Mouse (Mus musculus) MEL (cell line): ENCODE measurements around the gene Ctnna2. TPM values are rescaled to one million over a fixed set of nuclear protein-coding genes. Genes with fewer than 3 reads are reported as not detected.

Experiments used
- DNase-seq: peaks from one replicate; pipeline ENCODE4 v3.0.0; 2011; ENCODE audit warnings: low read depth, low spot score
- H3K27ac ChIP-seq: 2 replicates; pipeline ENCODE4 v1.5.1; 2012; ENCODE audit warnings: low read depth, mild to moderate bottlenecking, control low read depth, low read length, moderate library complexity; ENCODE audit not compliant: control insufficient read depth
- H3K27me3 ChIP-seq, 2 experiments: fragments of 150-350 bp in 1 of 2; sonication (generic) in 1 of 2; 2 replicates each; pipeline ENCODE4 v1.6.1; 2012; ENCODE audit warnings: low read length in 2 of 2, mild to moderate bottlenecking in 2 of 2, improper control_type of control experiment in 1 of 2, moderate library complexity in 1 of 2; ENCODE audit not compliant: insufficient read depth in 2 of 2, control insufficient read depth in 1 of 2
- H3K36me3 ChIP-seq, 2 experiments: 2 replicates each; pipeline ENCODE4 v1.6.1; 2012 to 2014; ENCODE audit warnings: low read length in 2 of 2, improper control_type of control experiment in 1 of 2, inconsistent platforms in 1 of 2, mild to moderate bottlenecking in 1 of 2; ENCODE audit not compliant: insufficient read depth in 2 of 2, control insufficient read depth in 1 of 2
- H3K4me1 ChIP-seq, 2 experiments: fragments of 150-350 bp in 1 of 2; sonication (generic) in 1 of 2; 2 replicates each; pipeline ENCODE4 v1.6.1; 2012; ENCODE audit warnings: low read length in 2 of 2, improper control_type of control experiment in 1 of 2, mild to moderate bottlenecking in 1 of 2; ENCODE audit not compliant: insufficient read depth in 2 of 2, control insufficient read depth in 1 of 2
- H3K4me3 ChIP-seq, 2 experiments: fragments of 150-350 bp in 1 of 2; sonication (generic) in 1 of 2; 2 replicates each; pipeline ENCODE4 v1.5.1; 2012; ENCODE audit warnings: low read depth in 2 of 2, low read length in 2 of 2, mild to moderate bottlenecking in 2 of 2, moderate library complexity in 2 of 2, control low read depth in 1 of 2, improper control_type of control experiment in 1 of 2; ENCODE audit not compliant: control insufficient read depth in 1 of 2, insufficient read depth in 1 of 2
- H3K79me2 ChIP-seq: 2 replicates; pipeline ENCODE4 v1.6.1; 2012; ENCODE audit warnings: mild to moderate bottlenecking, low read length, moderate library complexity; ENCODE audit not compliant: control insufficient read depth, poor library complexity, insufficient read depth
- H3K9ac ChIP-seq: 2 replicates; pipeline ENCODE4 v1.6.1; 2012; ENCODE audit warnings: low read depth, mild to moderate bottlenecking, control low read depth, low read length, moderate library complexity; ENCODE audit not compliant: control insufficient read depth, poor library complexity, severe bottlenecking
- H3K9me3 ChIP-seq: fragments of 150-350 bp; sonication (generic); replicated peaks from 2 replicates; pipeline ENCODE4 v1.6.1; 2012; ENCODE audit warnings: mild to moderate bottlenecking, low read length, improper control_type of control experiment, moderate library complexity; ENCODE audit not compliant: insufficient read depth
- CTCF ChIP-seq, 3 experiments: IDR thresholded peaks in 2 of 3; conservative IDR thresholded peaks in 1 of 3; 2 replicates each; pipeline ENCODE4 v1.5.1; 2011 to 2012; ENCODE audit warnings: low read length in 3 of 3, low read depth in 2 of 3, mild to moderate bottlenecking in 2 of 3, improper control_type of control experiment in 1 of 3, inconsistent platforms in 1 of 3, mixed read lengths in 1 of 3, moderate library complexity in 1 of 3; ENCODE audit not compliant: control insufficient read depth in 1 of 3, insufficient read depth in 1 of 3, poor library complexity in 1 of 3, severe bottlenecking in 1 of 3
- ELF1 ChIP-seq: IDR thresholded peaks from 2 replicates; pipeline ENCODE4 v1.6.1; 2014; ENCODE audit warnings: low read depth, mild to moderate bottlenecking, inconsistent platforms, low read length, improper control_type of control experiment, moderate library complexity
- KAT2A ChIP-seq: conservative IDR thresholded peaks from 2 replicates; pipeline ENCODE4 v1.6.1; 2012; ENCODE audit warnings: low read depth, low read length, improper control_type of control experiment, inconsistent platforms
- MAFK ChIP-seq: IDR thresholded peaks from 2 replicates; pipeline ENCODE4 v1.6.1; 2011; ENCODE audit warnings: low read depth, mild to moderate bottlenecking, low read length, improper control_type of control experiment, borderline replicate concordance
- MAX ChIP-seq: IDR thresholded peaks from 2 replicates; pipeline ENCODE4 v1.6.1; 2011; ENCODE audit warnings: low read length, improper control_type of control experiment
- MAZ ChIP-seq: IDR thresholded peaks from 2 replicates; pipeline ENCODE4 v1.6.1; 2012; ENCODE audit warnings: low read depth, mild to moderate bottlenecking, inconsistent platforms, low read length, improper control_type of control experiment
- NRF1 ChIP-seq: IDR thresholded peaks from 2 replicates; pipeline ENCODE4 v1.6.1; 2014; ENCODE audit warnings: low read depth, mild to moderate bottlenecking, inconsistent platforms, low read length, improper control_type of control experiment, moderate library complexity; ENCODE audit not compliant: poor library complexity, insufficient read depth, severe bottlenecking
- POLR2A ChIP-seq, 2 experiments: IDR thresholded peaks; 2 replicates each; pipeline ENCODE4 v1.6.1; 2011 to 2012; ENCODE audit warnings: low read length in 2 of 2, mild to moderate bottlenecking in 2 of 2, control low read depth in 1 of 2, improper control_type of control experiment in 1 of 2, low read depth in 1 of 2, moderate library complexity in 1 of 2; ENCODE audit not compliant: control insufficient read depth in 1 of 2, insufficient read depth in 1 of 2, poor library complexity in 1 of 2
- SMC3 ChIP-seq: IDR thresholded peaks from 2 replicates; pipeline ENCODE4 v1.6.1; 2011; ENCODE audit warnings: low read depth, low read length, improper control_type of control experiment
- TBP ChIP-seq: IDR thresholded peaks from 2 replicates; pipeline ENCODE4 v1.8.0; 2011; ENCODE audit warnings: low read depth, low read length, improper control_type of control experiment
- UBTF ChIP-seq: IDR thresholded peaks from 2 replicates; pipeline ENCODE4 v1.6.1; 2012; ENCODE audit warnings: low read depth, mild to moderate bottlenecking, inconsistent platforms, low read length, improper control_type of control experiment, moderate library complexity, borderline replicate concordance; ENCODE audit not compliant: insufficient read depth
- USF2 ChIP-seq, 2 experiments: IDR thresholded peaks; 2 replicates each; pipeline ENCODE4 v1.6.1; 2011 to 2012; ENCODE audit warnings: improper control_type of control experiment in 2 of 2, low read length in 2 of 2, borderline replicate concordance in 1 of 2, inconsistent platforms in 1 of 2, low read depth in 1 of 2, mild to moderate bottlenecking in 1 of 2; ENCODE audit not compliant: insufficient read depth in 1 of 2
- ZKSCAN1 ChIP-seq: IDR thresholded peaks from 2 replicates; pipeline ENCODE4 v1.6.1; 2012; ENCODE audit warnings: low read depth, mild to moderate bottlenecking, inconsistent platforms, low read length, improper control_type of control experiment, moderate library complexity
- ZNF384 ChIP-seq: IDR thresholded peaks from 2 replicates; pipeline ENCODE4 v1.6.1; 2012; ENCODE audit warnings: low read depth, mild to moderate bottlenecking, inconsistent platforms, low read length, improper control_type of control experiment
- polyA plus RNA-seq, 2 experiments: library from polyadenylated mRNA; stranded (reverse) in 1 of 2; unstranded in 1 of 2; fragments of >175 nt in 1 of 2; fragments of >200 nt in 1 of 2; gene quantifications; 2 replicates each; pipeline versions ENCODE4 v1.2.1 to v1.2.4; 2012; ENCODE audit warnings: low replicate concordance in 2 of 2, low read depth in 1 of 2; ENCODE audit not compliant: insufficient read length in 2 of 2, insufficient read depth in 1 of 2, missing spikeins in 1 of 2
- total RNA-seq: library from RNA; depleted of rRNA; stranded (reverse); fragments of 300-350 nt; gene quantifications from 2 replicates; pipeline ENCODE4 v1.2.3, GENCODE M21; 2012

The Ctnna2 gene
- total and polyA plus RNA-seq, 3 experiments = not detected

DNA sequence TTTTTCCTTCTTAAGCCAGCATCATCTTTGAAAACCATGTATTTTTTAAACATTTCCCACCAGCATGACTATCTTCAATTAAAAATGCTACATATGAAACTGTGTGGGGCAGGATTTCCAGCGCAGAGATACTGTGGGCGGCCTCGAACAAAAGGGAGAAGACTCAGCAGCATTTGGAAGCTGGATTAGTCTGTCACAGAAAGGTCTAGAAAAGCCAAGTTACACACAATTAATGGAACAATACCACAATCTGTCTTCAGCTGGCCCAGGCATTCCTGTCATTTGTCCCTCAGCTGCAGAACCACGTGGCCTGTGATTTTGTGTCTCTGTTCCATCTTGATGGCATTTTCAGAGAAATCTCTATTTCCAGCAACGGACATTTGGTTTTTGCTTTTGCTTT, 726.0 kb downstream of the Ctnna2 start:
- Histone ChIP-seq H3K4me1 (no peaks in the 10 kb centered on the region), H3K9me3 (no peaks in the 10 kb centered on the region), H3K36me3 (no peaks in the 10 kb centered on the region), H3K9ac (no peak overlapping the region), H3K27ac (no peak overlapping the region), H3K79me2 (no peaks in the 10 kb centered on the region), H3K27me3 (no peaks in the 10 kb centered on the region), H3K4me3 (no peak overlapping the region)
- DNase-seq = no peak
- TF ChIP-seq POLR2A (IDR thresholded peaks at IDR 0.05; ENCODE audit: control insufficient read depth in 1 of 2, insufficient read depth in 1 of 2, low read depth in 1 of 2, low read length in 2 of 2, poor library complexity in 1 of 2) (no peak), USF2 (IDR thresholded peaks at IDR 0.05; ENCODE audit: borderline replicate concordance in 1 of 2, insufficient read depth in 1 of 2, low read depth in 1 of 2, low read length in 2 of 2) (no peak), UBTF (no peak), MAX (no peak), CTCF (IDR thresholded peaks at IDR 0.05 in 2 of 3, conservative IDR thresholded peaks at IDR 0.05 in 1 of 3; ENCODE audit: control insufficient read depth in 1 of 3, insufficient read depth in 1 of 3, low read depth in 2 of 3, low read length in 3 of 3, poor library complexity in 1 of 3, severe bottlenecking in 1 of 3) (no peak), ELF1 (no peak)

DNA sequence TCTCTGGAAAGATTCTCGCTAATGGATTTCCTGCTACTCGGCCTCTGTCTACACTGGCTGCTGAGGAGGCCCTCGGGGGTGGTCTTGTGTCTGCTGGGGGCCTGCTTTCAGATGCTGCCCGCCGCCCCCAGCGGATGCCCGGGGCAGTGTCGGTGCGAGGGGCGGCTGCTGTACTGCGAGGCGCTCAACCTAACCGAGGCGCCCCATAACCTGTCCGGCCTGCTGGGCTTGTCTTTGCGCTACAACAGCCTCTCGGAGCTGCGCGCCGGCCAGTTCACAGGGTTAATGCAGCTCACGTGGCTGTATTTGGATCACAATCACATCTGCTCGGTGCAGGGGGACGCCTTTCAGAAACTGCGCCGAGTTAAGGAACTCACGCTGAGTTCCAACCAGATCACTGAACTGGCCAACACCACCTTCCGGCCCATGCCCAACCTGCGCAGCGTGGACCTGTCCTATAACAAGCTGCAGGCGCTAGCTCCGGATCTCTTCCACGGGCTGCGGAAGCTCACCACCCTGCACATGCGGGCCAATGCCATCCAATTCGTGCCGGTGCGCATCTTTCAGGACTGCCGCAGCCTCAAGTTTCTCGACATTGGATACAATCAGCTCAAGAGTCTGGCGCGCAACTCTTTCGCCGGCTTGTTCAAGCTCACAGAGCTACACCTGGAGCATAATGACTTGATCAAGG, 735.8 kb downstream of the Ctnna2 start:
- Histone ChIP-seq H3K79me2 (no peaks in the 10 kb centered on the region), H3K4me1 (no peaks in the 10 kb centered on the region), H3K9ac (no peak overlapping the region), H3K27me3 (no peaks in the 10 kb centered on the region), H3K36me3 (no peaks in the 10 kb centered on the region), H3K9me3 (no peaks in the 10 kb centered on the region)
- no peak for DNase-seq
- TF ChIP-seq MAX (no peak), UBTF (no peak), ZNF384 (no peak), MAFK (no peak), MAZ (no peak), NRF1 (no peak), ZKSCAN1 (no peak), TBP (no peak), SMC3 (no peak), CTCF (IDR thresholded peaks at IDR 0.05 in 2 of 3, conservative IDR thresholded peaks at IDR 0.05 in 1 of 3; ENCODE audit: control insufficient read depth in 1 of 3, insufficient read depth in 1 of 3, low read depth in 2 of 3, low read length in 3 of 3, poor library complexity in 1 of 3, severe bottlenecking in 1 of 3) (no peak), KAT2A (no peak)
- TF ChIP-seq, all 39 proteins: peak for 0
- no peak overlapping the region for H3K4me3 ChIP-seq
- no peak overlapping the region for H3K27ac ChIP-seq
